Mouse (Mus musculus): ENCODE data around the gene Gm3591.
"Not testable (repeated sequence)": the region's sequence is repeated elsewhere in the genome, so short reads cannot be mapped to it uniquely, and the experiment has no call there.

DNA sequence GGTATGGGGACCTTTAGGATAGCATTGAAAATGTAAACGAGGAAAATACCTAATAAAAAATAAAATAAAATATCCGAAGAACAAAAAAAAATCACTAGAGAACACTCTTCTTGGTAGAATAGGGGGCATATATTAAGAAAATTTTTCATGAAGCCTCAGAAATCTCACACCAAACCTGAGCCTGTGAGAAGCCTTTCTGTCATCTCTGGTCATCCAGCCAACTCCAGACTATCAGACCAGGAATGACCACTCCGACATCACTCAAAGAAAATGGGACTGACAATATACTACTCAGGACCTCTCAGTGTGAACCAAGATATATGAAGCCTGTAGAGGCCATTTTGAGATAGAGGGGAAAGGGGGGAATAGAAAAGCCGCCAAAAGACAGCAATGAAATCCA is 28.5 kb upstream of the Gm3591 start:
- TF ChIP-seq POLR2A (IDR thresholded peaks at IDR 0.05; ENCODE audit: borderline replicate concordance, extremely low read depth, insufficient read depth, insufficient read length, poor library complexity, severe bottlenecking); CTCF (IDR thresholded peaks at IDR 0.05; ENCODE audit: borderline replicate concordance, extremely low read depth, insufficient read depth, insufficient read length): not testable (repeated sequence)
